Mouse (Mus musculus) hindlimb bud, embryonic 11.5 days (tissue): ENCODE results near the gene Acd.

ENCODE experiments used
- DNase-seq: peaks from one replicate; pipeline ENCODE4 v3.0.0-alpha.2; 2012; ENCODE audit warnings: low read depth, low spot score; ENCODE audit errors: extremely low spot score

Gene Acd

DNA sequence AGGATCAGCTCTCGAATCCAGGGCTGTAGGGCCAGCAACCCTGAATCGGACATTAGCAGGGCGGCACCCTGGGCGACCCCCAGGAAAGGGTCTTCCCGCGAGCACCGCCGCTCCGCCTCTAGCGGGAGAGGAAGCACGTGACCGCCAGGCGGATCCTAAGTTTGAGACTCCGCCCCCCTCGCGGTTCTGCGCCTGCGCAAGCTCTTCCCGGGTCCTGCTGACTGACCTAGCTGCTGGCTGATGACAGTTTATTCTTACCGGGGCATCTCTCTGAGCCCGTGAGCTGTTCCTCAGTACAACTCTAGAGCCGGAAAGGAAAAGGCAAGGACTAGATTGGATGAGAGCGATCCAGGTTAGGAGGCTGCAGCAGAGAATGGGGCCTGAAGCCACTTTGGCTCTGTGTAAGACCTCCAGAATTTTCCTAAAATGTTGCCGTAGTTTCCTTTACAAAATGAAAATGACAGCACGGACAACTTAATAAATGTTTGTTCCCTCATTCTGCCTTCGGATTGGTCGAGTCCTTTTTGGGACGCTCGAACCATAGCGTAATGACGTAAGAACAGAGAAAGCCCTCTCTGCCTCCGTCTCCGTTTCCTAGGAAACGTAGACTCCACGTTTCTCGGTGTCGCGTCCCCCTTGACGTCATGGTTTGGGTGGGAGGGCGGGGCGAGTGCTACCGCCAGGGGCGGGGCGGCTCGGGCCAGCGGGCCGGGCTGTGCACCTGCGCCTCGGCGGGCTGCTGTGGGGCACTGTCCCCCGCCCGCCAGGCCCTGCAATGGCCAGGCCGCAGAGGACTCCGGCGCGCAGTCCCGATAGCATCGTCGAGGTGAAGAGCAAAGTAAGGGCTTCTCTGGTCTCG, at the start of gene Acd, which contains the start of gene Pard6a:
Gene Acd, minus strand, starts transcription at position 137 of the 859 bp plus-strand sequence.
Gene Pard6a, plus strand, starts transcription at position 183 of the 859 bp plus-strand sequence.
- DNase-seq: peak; percentile 90

DNA sequence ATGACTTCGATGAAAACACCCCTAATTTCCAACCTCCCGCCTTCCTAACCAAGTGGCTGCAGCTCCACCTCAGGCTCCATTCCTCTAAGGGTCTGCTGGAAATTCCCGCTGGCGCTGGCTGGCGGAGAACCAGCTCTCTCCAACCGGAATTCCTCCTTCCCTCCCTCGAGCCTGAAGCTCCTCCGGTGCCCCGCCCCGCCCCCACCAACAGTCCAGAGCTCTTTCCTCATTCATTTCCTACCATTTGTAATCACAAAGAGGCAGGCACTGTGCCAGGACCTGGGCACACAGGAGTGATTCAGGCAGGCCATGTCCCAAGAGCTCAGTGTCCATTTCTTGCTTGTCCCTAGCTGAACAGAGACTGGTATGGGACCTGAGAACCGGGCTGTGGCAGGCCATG, 49.7 kb upstream of the Acd start:
- DNase-seq: no peak

DNA sequence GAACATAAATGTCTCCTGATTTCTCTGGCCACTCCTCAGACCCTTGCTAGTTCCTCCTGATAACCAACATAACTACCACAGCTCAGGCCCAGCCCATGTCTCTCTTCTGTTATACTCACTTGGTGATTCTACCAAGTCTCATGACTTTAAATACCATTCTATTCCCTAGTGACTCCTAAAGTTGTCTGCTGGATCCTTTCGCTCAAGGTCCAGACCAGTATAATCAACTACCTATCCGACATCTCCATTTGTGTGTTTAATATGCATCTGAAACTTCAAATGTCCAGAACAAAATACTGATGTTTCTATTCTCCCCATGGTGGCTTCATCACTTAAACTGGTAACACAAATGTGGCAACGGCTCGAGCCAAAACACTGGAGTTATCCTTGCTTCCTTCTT, 42.4 kb upstream of the Acd start:
- no peak for DNase-seq

DNA sequence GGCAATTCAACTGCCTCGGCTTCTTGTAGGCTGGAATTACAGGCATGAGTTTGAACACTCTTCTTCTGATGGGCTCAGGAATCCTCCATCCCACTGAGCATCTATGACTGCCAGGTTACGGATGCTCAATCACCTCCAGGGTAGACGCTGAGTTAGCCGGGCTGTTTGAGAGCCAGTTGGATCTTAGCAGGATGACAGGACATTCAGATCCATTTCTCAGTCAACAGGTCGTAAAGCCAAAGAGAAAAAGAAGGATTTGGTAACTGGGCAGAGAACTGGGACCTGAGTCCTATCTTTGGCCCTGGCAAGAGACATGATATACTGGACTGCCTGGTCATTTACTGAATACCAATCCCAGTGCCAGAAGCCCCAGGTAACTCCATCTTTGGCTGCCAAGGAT, 38.3 kb upstream of the Acd start:
- no peak for DNase-seq

DNA sequence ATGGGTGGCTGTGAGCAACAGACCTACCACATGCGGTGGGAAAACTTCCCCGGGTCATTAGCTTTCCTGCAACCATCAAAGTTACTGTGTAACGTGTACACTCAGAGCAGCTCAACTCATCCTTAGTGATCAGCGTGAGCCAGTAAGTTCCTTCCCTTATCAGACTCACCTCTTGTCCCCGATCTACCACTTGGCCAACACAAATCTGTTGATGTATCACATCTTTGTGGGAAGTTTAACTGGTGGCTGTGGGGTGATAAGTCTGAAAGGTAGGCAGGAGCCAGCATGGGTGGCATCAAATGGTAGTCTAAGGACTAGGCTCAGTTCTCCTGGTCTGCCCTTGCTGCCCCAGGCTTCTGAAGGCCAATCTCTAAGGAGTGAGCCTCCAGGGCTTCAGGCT, 31.3 kb upstream of the Acd start:
- DNase-seq: no peak

DNA sequence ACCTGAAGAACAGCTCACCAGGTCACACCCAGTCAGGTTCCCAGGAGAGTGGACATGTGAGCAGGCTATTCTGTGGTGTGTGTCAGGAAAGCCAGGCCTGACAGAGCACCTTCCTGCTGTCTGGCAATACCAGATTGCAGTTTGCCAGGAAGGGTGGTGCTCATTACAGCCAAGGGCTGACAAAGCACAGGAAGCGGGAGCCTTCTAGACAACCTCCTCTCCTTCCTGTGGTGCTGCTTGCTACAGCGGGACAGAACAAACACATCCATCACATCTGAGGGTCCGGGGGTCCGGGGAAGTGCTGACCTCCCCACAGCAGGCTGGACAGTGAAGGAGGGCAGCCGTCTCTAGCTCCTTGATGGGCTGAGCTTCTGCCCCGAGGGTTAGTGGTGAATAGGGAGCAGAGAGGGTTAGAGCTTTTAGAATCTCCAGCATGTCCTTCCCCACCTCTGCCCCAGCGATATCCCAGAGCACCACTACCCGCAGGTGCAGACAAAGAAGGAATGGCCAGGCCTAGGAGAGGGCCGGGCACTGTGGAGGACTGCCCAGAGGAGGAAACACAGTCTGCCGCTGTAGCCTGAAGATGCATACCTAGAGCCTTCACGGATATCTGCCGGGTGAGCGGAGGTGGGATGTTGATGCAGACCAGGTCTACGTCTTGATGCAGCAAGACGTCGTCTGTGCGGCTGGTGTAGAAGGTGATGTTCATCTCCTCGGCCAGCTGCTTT, 26.7 kb upstream of the Acd start:
- DNase-seq: no peak

DNA sequence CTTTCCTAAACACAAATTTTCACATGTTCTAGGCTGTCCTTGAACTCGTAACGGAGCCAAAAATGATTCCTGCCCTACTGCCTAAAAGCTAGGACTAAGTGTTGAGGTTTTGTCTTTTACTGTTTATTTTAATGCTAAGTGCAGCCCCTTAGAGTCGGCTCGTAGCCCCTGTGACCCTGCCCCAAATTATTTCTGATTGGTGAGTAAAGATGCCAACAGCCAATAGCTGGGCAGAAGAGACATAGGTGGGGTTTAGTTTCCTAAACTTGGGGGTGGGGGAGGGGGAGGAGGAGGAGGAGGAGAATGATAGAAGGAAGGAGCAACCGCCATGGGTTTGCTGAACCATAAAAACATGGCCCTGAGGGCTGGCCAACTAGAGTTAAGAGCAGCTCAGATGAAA, 24.8 kb upstream of the Acd start:
- no peak for DNase-seq

DNA sequence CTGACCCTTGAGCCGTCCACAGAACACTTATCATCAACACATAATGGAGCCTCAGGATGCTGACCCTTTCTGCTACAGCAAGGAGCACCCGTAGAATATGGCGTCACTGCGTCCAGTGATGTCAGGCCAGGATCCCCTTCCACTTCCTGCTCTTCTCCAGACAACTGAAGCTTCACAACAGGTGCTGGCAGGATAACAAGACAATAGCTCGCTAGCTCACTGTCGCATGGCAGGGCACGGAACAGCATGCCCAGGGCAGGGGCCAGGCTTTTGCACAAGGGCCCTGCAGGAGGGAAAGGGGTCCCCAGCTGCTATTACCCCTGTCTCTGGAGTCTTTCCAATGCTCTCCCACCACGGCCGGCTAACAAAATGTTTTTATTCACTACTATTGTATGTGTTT, 22.0 kb upstream of the Acd start:
- DNase-seq: no peak

DNA sequence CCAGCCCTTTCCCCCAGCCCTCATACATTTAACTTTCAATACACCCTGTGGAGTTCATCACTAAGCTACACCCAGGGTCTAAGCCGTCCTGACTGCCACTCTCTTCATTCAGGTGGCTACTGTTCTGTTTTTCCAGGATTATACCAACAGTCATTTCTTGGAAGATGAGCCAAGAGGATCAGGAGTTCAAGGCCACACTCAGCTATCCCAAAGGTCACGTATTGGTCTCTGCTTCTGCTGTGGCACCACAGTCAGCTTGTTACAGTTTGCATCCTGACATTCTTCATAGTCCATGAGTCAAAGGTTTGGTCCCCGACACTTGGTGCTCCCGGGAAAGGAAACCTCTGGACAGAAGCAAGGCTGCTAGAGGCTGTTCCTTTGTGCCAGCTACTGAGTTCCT, 18.7 kb upstream of the Acd start:
- no peak for DNase-seq

DNA sequence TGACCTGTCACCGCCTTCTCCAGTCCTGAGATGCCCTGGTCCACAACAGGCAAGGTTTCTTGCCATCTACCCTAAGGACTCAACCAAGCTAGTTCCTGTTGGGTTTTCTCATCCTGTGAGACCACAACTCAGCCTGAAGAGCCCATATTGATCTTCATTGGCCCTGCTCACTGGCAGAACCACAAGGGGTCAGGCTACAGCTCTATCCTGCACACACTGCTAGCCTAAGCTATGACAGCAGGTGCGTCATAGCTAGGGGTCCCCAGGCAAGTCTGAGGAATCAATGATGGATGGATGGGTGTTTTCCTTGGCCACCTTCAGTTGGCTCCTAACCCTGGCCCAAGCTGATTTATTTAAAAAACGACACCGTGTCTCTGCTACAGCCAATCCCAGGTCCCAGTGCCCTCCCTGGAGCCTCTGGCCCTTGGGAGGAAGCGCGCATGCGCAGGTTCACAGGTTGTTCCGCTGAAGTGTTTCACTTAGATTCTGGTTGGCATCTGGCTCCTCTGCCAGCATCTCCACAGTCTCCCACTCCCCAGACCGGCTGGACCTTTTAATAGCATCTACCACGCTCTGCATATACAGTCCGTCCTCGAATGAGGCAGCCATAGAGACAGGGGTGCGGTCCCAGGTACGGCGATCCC, 15.5 kb upstream of the Acd start:
- DNase-seq: no peak

DNA sequence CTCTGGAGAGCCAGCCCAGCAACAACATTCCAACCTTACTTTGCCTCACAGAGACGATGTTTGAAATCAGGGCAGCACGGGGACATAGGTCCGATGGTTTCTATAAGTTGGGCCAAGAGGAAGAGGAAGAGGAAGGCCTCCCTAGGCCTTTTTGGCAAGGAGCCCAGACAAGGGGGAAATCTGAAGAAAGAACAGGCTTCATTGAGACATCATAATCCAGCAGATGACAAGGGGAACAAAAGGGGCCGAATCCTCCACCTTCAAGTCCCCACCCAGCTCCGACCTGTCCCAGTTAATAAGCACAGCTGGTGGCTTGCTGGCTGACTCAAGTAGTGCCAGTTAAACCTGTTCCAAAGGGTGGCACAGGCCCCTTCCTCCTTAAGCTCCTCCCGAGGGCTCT, 14.1 kb upstream of the Acd start:
- DNase-seq: no peak

DNA sequence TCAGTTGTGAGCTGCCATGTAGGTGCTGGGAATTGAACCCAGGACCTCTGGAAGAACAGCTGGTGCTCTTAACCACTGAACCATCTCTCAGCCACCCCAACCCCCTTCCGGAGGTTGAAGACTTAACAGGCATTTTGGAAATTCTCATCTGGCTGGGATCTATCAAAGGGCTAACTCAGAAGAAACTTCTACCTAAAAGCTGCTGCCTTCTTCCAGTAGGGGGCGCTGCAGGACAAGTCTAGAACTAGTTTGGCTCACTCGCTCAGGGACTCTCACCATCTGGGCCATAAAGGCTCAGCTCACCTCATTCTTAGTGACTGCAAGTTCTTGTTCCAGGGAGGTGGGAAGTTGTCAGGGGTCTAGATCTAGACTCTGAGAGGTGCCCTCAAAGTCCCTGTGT, 13.2 kb upstream of the Acd start:
- peak; percentile 75 for DNase-seq

DNA sequence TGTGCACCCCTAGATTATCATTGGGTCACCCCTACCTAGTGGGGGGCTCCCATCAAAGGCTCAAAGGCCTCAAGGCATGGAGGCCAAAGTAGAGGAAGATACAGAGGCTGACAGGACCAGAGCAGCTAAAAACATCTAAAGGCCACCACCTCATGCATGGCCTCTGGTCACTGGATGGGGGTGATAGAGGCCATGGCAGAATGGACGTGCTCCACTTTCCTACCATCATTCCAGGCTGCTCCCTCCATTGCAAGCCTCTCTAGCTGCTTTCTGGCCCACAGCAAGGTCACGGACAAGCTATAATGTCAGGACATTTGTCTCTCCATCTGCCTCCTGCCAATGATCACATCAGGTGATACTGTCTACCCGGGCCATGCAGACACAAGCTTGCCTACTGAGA, 11.4 kb upstream of the Acd start:
- no peak for DNase-seq

DNA sequence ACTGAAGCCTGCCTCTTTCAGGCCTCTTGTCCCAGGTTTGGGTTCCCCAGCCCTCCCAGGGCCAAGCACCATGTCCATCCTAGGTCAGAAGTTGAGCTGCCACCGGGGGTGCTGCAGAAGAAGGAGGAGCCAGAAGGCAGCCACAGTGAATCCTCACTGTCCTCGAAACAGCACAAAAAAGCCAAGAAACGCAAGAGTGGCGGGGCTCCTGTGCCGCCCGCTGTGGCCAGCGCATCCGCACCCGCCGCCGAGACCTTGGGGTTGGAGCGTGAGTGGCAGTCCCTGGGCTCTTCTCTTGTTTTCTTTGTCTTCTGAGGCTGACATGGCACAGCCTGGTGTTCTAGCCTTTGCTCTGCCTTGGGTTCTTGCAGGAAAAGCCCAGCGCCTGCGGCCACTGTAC, 8.4 kb upstream of the Acd start:
- no peak for DNase-seq

DNA sequence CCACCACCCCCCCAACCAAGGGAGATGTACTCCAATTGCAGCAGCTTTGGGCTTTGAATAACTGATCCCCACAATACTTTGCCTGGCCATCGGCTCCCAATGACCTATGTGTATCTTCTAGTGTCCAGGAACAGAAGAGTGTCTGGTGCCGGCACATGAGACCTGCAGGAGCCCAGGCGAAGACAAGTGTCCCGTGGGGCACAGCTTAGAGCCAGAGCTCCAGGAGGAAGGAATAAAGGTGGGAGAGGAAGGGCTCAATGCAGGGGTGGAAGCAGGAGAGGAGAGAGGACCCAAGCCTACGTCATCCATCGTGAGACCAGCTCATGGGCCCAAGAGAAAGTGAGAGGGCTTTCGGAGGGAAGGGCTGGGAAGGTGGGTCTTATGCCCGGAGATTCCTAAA, 7.8 kb upstream of the Acd start:
- DNase-seq: no peak

DNA sequence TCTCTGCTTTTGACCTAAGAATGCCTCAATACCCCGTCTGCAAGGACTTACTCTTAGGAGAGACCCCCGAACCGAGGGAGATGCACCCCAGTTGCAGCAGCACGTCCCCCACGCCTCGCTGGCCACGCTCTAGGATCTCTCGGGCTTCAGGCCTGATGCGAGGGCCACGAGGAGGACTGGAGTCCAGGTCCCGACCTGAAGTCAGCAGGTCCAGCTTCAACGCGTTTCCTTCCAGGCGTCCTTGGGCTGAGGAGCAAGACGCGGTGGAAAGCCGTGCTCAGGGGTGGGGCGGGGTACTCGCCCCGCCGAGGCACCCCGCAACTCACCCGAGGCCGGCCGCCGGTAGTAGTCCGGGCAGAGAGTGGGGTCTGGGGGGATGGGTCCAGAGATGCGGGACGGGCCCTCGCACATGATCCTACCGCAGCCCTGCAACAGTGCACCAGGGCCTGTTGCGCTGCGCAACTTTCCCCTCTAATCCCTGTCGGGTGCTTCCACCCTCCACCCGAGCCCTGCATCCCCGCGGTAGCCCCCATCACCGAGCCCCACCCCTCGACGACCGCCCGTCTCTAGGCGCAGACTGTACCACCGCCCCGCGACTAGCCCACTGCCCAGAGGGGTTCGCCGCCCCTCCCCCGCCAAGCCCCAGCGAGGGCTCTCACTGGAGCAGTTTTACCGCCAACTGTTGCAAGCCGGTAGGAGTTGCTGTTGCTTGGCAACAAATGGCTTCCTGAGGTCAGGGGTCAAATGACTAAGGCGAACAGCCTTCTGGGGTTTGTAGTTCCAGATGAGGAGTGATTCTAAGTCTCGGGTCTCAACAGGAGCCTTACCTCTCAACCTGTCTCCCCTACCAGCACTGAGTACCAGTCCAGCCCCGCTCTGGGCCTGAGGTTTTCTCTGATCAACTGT, 6.8 kb upstream of the Acd start, which contains the start of the genes 4933405L10Rik and Enkd1:
Gene 4933405L10Rik, plus strand, starts transcription at position 158 of the 906 bp plus-strand sequence.
Gene Enkd1, minus strand, starts transcription at position 713 of the 906 bp plus-strand sequence.
- peak; percentile 94 for DNase-seq

DNA sequence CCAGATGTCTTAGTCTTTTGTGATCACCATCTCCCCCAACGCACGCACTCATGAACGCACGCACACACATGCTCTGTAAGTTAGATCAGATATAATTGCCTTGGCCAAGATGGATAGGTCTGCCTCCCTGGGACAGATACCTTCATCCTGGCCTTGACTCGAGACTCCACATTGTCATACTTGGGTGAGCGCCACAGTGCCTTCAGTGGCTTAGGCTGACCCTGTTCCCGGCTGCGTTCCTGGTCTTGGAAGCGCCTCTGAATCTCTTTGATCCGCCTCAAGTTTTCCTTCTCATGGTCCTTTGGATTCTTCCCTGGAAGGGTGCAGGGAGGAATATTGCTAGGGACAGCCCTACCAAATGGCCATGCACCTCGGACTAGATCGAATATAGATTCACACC, 5.5 kb upstream of the Acd start:
- DNase-seq: no peak

DNA sequence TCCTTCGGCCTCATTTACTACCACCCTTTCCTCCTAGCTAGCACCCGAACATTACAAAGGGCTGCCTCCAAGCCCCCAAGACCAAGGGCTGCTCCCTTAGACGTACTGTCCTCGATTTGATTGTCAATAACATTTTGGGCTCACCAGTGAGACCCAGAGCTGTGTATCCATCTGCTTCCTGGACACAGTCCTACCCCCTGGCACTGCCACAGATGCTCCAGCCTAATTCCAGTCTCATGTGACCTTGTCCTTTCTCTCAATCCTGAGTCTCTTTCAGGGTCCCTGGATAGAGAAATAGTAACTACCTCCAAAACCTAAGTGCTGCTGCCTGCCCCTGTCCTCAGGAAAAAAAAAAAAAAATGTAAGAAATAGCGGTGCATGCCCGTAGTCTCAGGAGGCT, 4.1 kb upstream of the Acd start:
- no peak for DNase-seq

DNA sequence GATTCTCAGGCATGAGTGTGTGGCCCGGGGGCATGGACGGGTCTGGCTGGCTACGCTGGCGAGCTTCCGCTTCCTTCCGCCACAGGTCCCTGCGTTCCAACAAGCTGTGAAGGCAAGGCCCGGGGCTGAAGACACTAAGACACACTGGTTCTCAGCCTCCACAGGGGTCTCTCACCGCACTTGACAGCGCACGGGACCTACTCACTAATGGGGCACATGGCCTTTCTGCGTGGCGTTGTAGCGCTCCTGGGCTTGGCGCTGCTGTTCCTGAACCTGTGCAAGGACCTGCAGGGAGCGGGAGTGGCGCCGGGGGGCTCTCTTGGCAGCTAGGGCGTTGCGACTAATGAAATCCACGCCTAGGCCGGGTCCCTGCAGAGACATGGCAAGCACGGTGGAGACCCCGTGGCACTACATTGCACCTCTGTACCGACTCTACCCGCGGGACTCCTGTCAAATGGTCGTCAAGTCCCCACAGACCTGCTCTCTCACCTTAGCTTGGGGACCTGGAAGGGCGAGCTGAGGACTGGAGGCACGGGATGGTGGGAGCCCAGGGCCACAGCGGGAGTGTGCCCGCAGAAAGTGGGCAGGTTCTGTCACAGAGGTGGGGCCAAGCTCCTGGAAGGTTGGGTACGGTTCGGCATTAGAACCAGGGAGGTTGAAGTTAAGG, 3.4 kb upstream of the Acd start:
- DNase-seq: no peak

DNA sequence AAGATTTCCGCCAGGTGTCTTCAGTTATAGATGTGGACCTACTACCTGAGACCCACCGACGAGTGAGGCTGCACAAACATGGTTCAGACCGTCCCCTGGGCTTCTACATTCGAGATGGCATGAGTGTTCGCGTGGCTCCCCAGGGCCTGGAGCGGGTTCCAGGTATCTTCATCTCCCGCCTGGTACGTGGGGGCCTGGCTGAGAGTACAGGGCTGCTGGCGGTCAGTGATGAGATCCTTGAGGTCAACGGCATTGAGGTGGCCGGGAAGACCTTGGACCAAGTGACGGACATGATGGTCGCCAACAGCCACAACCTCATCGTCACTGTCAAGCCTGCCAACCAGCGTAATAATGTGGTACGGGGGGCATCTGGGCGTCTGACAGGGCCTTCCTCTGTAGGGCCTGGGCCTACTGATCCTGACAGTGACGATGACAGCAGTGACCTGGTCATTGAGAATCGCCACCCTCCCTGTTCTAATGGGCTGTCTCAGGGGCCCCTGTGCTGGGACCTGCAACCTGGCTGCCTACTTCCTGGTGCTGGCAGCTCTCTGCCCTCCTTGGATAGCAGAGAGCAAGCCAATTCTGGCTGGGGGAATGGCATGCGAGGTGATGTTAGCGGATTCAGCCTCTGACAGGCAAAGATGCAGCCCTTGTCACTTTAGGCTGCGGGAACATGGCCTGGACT, 2.0 kb upstream of the Acd start:
- DNase-seq: no peak
